Mouse (Mus musculus): Measurements from ENCODE around the gene Mrpl1. TPM values are rescaled to one million over a fixed set of nuclear protein-coding genes. Genes with fewer than 3 reads are reported as not detected.

Gene Mrpl1
- total and polyA plus RNA-seq, 3 experiments: 3.1 to 50.9 (median 42.5) TPM

GRCm38 (mm10) chr5:96226490-96226889 is 17.2 kb downstream of the Mrpl1 start:
- Histone ChIP-seq H3K9me3 (replicated peaks) (no peaks in the 10 kb centered on the region), H3K36me3 (replicated peaks) (peaks cover 71% of the 10 kb centered on the region), H3K4me3 (ENCODE audit: low read depth, low read length) (no peak overlapping the region), H3K27me3 (ENCODE audit: insufficient read depth, low read length) (no peaks in the 10 kb centered on the region), H3K4me1 (ENCODE audit: insufficient read depth, low read depth, low read length) (peaks cover 5% of the 10 kb centered on the region; the same call in 1 of the 2 replicates)
- DNase-seq (ENCODE audit: low spot score) (no peak), ATAC-seq (ENCODE audit: extremely low read depth, insufficient number of reproducible peaks, low FRiP score, poor library complexity, severe bottlenecking) (no peak)
- no peak for TF ChIP-seq GATA2 (IDR thresholded peaks at IDR 0.05; ENCODE audit: borderline replicate concordance, low read depth, low read length)
- no peak for TF ChIP-seq CTCF (IDR thresholded peaks at IDR 0.05; ENCODE audit: low read depth, low read length)
- TF ChIP-seq GATA1 (IDR thresholded peaks at IDR 0.05; ENCODE audit: borderline replicate concordance, low read length): no peak
- TF ChIP-seq POLR2AphosphoS5 (IDR thresholded peaks at IDR 0.05; ENCODE audit: insufficient replicate concordance, low read depth, low read length): no peak
- no peak for TF ChIP-seq TAL1 (conservative IDR thresholded peaks at IDR 0.05; ENCODE audit: low read depth, low read length)

GRCm38 (mm10) chr5:96228967-96229366 is 19.7 kb downstream of the Mrpl1 start:
- H3K4me3 ChIP-seq (ENCODE audit: low read depth, low read length): no peak overlapping the region

GRCm38 (mm10) chr5:96238797-96239196 is 29.5 kb downstream of the Mrpl1 start:
- TF ChIP-seq TAL1 (conservative IDR thresholded peaks at IDR 0.05; ENCODE audit: low read depth, low read length): no peak
- no peak for TF ChIP-seq GATA1 (IDR thresholded peaks at IDR 0.05; ENCODE audit: borderline replicate concordance, low read length)
- no peak for TF ChIP-seq POLR2AphosphoS5 (IDR thresholded peaks at IDR 0.05; ENCODE audit: insufficient replicate concordance, low read depth, low read length)
- no peak for TF ChIP-seq CTCF (IDR thresholded peaks at IDR 0.05; ENCODE audit: low read depth, low read length)
- no peak for TF ChIP-seq GATA2 (IDR thresholded peaks at IDR 0.05; ENCODE audit: borderline replicate concordance, low read depth, low read length)
- H3K36me3 ChIP-seq (replicated peaks): peaks cover 70% of the 10 kb centered on the region
- ATAC-seq (ENCODE audit: extremely low read depth, insufficient number of reproducible peaks, low FRiP score, poor library complexity, severe bottlenecking): no peak
- H3K9me3 ChIP-seq (replicated peaks): no peaks in the 10 kb centered on the region
- no peaks in the 10 kb centered on the region for H3K4me1 ChIP-seq (ENCODE audit: insufficient read depth, low read depth, low read length)
- H3K4me3 ChIP-seq (ENCODE audit: low read depth, low read length): no peak overlapping the region
- no peaks in the 10 kb centered on the region for H3K27me3 ChIP-seq (ENCODE audit: insufficient read depth, low read length)
- DNase-seq (ENCODE audit: low spot score): no peak

More at GRCm38 (mm10) chr5:96228967-96229366, 19.7 kb downstream of the Mrpl1 start:
- Histone ChIP-seq H3K27me3 (ENCODE audit: insufficient read depth, low read length) (no peaks in the 10 kb centered on the region), H3K9me3 (replicated peaks) (no peaks in the 10 kb centered on the region), H3K4me1 (ENCODE audit: insufficient read depth, low read depth, low read length) (no peaks in the 10 kb centered on the region), H3K36me3 (replicated peaks) (peaks cover 74% of the 10 kb centered on the region)
- DNase-seq (ENCODE audit: low spot score): no peak
- TF ChIP-seq POLR2AphosphoS5 (IDR thresholded peaks at IDR 0.05; ENCODE audit: insufficient replicate concordance, low read depth, low read length) (no peak), CTCF (IDR thresholded peaks at IDR 0.05; ENCODE audit: low read depth, low read length) (no peak), TAL1 (conservative IDR thresholded peaks at IDR 0.05; ENCODE audit: low read depth, low read length) (no peak), GATA1 (IDR thresholded peaks at IDR 0.05; ENCODE audit: borderline replicate concordance, low read length) (no peak), GATA2 (IDR thresholded peaks at IDR 0.05; ENCODE audit: borderline replicate concordance, low read depth, low read length) (no peak)
- no peak for ATAC-seq (ENCODE audit: extremely low read depth, insufficient number of reproducible peaks, low FRiP score, poor library complexity, severe bottlenecking)

- DNase-seq (ENCODE audit: low spot score) (no peak), ATAC-seq (ENCODE audit: extremely low read depth, insufficient number of reproducible peaks, low FRiP score, poor library complexity, severe bottlenecking) (no peak)
- Histone ChIP-seq H3K27me3 (ENCODE audit: insufficient read depth, low read length) (no peaks in the 10 kb centered on the region), H3K4me1 (ENCODE audit: insufficient read depth, low read depth, low read length) (no peaks in the 10 kb centered on the region), H3K9me3 (replicated peaks) (no peaks in the 10 kb centered on the region), H3K4me3 (ENCODE audit: low read depth, low read length) (no peak overlapping the region), H3K36me3 (replicated peaks) (peaks cover 58% of the 10 kb centered on the region)
- no peak for TF ChIP-seq GATA1 (IDR thresholded peaks at IDR 0.05; ENCODE audit: borderline replicate concordance, low read length)
These were observed 31.6 kb downstream of the Mrpl1 start for GRCm38 (mm10) chr5:96240856-96241255.

GRCm38 (mm10) chr5:96244511-96244910 is 35.2 kb downstream of the Mrpl1 start:
- no peak for TF ChIP-seq GATA1 (IDR thresholded peaks at IDR 0.05; ENCODE audit: borderline replicate concordance, low read length)
- no peak for DNase-seq (ENCODE audit: low spot score)
- H3K9me3 ChIP-seq (replicated peaks): no peaks in the 10 kb centered on the region
- no peak overlapping the region for H3K4me3 ChIP-seq (ENCODE audit: low read depth, low read length)
- H3K4me1 ChIP-seq (ENCODE audit: insufficient read depth, low read depth, low read length): no peaks in the 10 kb centered on the region
- ATAC-seq (ENCODE audit: extremely low read depth, insufficient number of reproducible peaks, low FRiP score, poor library complexity, severe bottlenecking): no peak
- peaks cover 46% of the 10 kb centered on the region for H3K36me3 ChIP-seq (replicated peaks)
- no peaks in the 10 kb centered on the region for H3K27me3 ChIP-seq (ENCODE audit: insufficient read depth, low read length)

GRCm38 (mm10) chr5:96253995-96254394 is 44.7 kb downstream of the Mrpl1 start:
- TF ChIP-seq POLR2AphosphoS5 (IDR thresholded peaks at IDR 0.05; ENCODE audit: insufficient replicate concordance, low read depth, low read length) (no peak), TAL1 (conservative IDR thresholded peaks at IDR 0.05; ENCODE audit: low read depth, low read length) (no peak), GATA2 (IDR thresholded peaks at IDR 0.05; ENCODE audit: borderline replicate concordance, low read depth, low read length) (no peak), GATA1 (IDR thresholded peaks at IDR 0.05; ENCODE audit: borderline replicate concordance, low read length) (no peak), CTCF (IDR thresholded peaks at IDR 0.05; ENCODE audit: low read depth, low read length) (no peak)
- H3K4me3 ChIP-seq (ENCODE audit: low read depth, low read length): no peak overlapping the region
- H3K36me3 ChIP-seq (replicated peaks): peaks cover 58% of the 10 kb centered on the region
- H3K27me3 ChIP-seq (ENCODE audit: insufficient read depth, low read length): no peaks in the 10 kb centered on the region
- no peaks in the 10 kb centered on the region for H3K9me3 ChIP-seq (replicated peaks)
- H3K4me1 ChIP-seq (ENCODE audit: insufficient read depth, low read depth, low read length): no peaks in the 10 kb centered on the region
- no peak for ATAC-seq (ENCODE audit: extremely low read depth, insufficient number of reproducible peaks, low FRiP score, poor library complexity, severe bottlenecking)
- DNase-seq (ENCODE audit: low spot score): no peak

GRCm38 (mm10) chr5:96255166-96255565 is 45.9 kb downstream of the Mrpl1 start:
- no peaks in the 10 kb centered on the region for H3K9me3 ChIP-seq (replicated peaks)
- TF ChIP-seq POLR2AphosphoS5 (IDR thresholded peaks at IDR 0.05; ENCODE audit: insufficient replicate concordance, low read depth, low read length) (no peak), GATA1 (IDR thresholded peaks at IDR 0.05; ENCODE audit: borderline replicate concordance, low read length) (no peak), CTCF (IDR thresholded peaks at IDR 0.05; ENCODE audit: low read depth, low read length) (no peak), TAL1 (conservative IDR thresholded peaks at IDR 0.05; ENCODE audit: low read depth, low read length) (no peak), GATA2 (IDR thresholded peaks at IDR 0.05; ENCODE audit: borderline replicate concordance, low read depth, low read length) (no peak)
- H3K36me3 ChIP-seq (replicated peaks): peaks cover 52% of the 10 kb centered on the region
- ATAC-seq (ENCODE audit: extremely low read depth, insufficient number of reproducible peaks, low FRiP score, poor library complexity, severe bottlenecking) (no peak), DNase-seq (ENCODE audit: low spot score) (no peak)
- H3K4me1 ChIP-seq (ENCODE audit: insufficient read depth, low read depth, low read length): no peaks in the 10 kb centered on the region
- no peaks in the 10 kb centered on the region for H3K27me3 ChIP-seq (ENCODE audit: insufficient read depth, low read length)
- H3K4me3 ChIP-seq (ENCODE audit: low read depth, low read length): no peak overlapping the region
